Mouse (Mus musculus): ENCODE data around the gene Ptprb.

DNA sequence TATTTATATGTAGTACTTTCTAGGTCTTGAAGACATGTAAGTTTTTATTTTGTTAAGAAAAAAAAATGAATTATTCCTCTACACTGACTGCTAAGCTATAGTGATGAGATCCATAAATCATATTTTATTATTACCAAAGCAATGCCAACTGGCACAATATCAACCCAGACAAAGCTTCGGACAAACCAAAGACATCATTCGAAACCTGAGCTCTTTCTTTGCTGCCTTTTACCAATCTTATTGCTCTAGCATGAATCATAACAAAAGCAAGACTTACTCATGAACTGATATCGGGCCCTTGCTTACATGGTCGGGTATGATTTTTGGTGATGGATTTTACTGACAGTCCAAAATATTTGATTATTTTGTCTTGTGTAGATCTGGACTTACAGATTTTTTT, 29.0 kb downstream of the Ptprb start:
- TF ChIP-seq CTCF (IDR thresholded peaks at IDR 0.05; ENCODE audit: extremely low read depth, insufficient read depth, low read length), result no peak
- TF ChIP-seq POLR2A (IDR thresholded peaks at IDR 0.05; ENCODE audit: extremely low read depth, insufficient read depth, low read length), result no peak
